Mouse (Mus musculus): ENCODE measurements at regions not wholly inside any gene's neighbourhood (a gene's known extent, or its start where the extent isn't known, plus 50 kb on each side); places are given as distances from the start of the nearest gene placed in this dataset.

GRCm38 (mm10) chr3:39248712-39249111, 362.0 kb downstream of the Fat4 start:
- DNase-seq, result no peak

DNA sequence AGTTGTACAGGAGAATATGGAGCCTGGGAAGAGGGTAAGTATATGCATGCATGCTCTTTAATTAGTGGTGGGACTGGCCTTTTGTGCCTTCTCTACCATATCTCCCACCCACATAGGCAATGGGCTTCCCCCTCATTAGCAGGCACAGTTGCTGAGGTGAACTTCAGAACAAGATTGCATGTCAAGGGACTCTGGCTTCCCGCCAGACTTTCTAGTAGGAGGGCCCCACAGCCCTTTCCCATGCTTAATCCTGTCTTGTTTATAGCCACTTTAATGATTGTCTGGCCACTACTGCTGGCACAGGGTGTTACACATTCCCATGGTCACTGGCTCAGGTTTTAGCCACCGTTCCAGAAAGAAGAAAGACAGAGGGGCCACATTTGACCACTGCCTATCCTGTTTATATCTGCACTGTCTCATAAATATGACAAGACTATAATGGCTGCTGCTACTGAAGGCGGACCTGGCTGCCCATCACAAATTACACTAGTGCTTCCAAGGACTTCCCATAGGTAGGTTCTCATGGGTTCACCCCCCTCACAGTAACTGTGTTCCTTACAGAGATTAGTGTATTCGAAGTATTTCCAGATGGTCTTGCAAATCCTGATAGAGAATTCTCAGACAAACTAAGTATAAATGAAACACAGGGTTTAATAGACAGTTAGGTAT, 362.6 kb downstream of the Fat4 start:
- no peak for DNase-seq

- no peak for DNase-seq
Observed at GRCm38 (mm10) chr3:39253076-39253475, 366.3 kb downstream of the Fat4 start.

DNA sequence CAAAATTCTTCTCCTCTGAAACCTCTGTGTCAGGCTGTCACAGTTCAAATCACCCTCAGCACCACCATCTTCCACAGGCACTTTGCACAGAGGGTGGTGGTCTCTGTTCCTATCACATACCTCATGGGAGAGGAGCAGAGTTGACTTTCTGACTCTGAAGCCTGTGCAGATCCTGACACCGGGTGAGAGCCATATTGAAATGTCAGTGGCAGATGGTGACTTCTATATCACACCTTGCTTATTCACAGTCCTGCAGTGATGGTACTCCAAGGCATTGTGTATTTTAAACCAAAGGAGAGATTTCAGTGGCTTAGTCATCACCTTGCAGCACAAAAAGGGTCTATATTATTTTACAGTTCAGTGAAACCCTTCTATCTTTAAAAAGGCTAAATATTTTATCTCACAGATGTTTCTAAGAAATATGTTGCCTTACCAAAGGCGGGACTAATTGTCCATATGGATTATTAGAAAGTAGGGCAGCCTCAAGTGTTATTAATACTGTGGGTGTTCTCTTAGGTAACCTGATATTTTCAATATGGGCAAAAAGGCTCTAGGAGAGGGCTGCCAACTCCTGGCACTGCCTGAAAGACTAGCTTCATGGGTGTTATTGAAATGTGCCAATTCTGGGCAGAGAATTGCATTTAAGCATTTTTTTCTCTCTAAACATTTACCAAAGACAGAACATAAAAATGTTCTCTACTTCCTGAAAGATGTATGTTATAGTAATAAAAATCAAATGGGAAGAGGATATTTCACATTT, 378.1 kb downstream of the Fat4 start:
- no peak for DNase-seq

GRCm38 (mm10) chr3:39265606-39266005, 378.9 kb downstream of the Fat4 start:
- DNase-seq, result no peak

- no peak for DNase-seq
Observed at GRCm38 (mm10) chr3:39269388-39269787, 382.6 kb downstream of the Fat4 start.

- DNase-seq, result no peak
Observed at GRCm38 (mm10) chr3:39272616-39273015, 385.9 kb downstream of the Fat4 start.

DNA sequence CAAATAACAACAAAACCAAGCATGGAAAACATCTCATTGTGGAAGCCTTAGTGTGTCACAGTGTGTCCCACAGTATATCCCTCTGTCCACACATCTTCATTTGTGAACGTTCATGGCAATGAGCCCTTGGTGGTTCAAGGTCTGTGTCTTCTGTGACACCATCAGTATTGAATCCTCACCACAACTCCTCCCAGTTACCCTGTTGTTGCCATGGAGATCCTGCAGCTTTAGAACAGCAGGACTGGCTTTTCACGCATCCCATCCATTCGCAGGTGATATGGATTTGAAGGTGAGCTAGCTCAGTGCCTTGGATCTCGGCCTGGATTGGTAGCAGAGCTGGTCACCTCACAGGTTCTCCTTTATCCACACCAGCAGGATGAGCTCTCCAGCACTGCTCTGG, 390.2 kb downstream of the Fat4 start:
- DNase-seq, result no peak

DNA sequence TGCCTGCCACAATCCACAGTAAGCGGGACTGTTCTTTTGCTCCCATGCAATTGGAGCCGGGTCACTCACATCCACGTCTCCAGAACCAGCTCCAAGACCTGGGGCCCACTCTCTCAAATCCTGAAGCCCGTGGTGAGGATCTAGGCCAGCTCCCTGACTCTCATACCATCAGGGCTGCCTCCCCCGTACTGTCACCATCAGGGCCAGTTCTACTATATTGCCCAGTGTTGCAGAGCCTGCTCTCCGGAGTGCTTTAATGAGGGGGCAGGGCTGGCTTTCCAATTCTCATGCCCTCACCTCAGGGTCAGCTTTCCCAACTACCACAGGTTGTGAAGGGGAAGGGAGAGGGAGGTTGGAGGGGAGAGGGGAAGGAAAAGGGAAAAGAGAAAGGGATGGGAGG, 390.6 kb downstream of the Fat4 start:
- DNase-seq, result no peak

DNA sequence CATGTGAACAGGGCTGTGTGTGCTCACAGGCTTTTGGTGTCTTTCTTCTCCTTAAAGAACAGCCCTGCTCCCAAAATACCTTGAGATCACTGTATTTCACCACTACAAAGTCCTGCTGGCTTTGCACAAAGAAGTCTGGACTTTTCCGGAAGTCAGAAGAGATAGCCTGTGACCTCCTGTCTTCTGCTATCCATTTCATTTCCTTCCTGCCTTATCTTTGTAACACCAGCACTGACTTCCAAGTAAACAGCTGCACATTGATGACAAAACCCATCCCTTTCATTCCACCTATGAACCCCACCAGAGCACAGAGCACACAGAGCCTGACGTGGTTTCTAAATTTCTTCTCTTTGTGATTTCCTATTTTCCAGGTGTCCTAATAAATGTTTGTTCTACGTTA, 408.5 kb downstream of the Fat4 start:
- no peak for DNase-seq

- DNase-seq, result no peak
Observed at GRCm38 (mm10) chr3:39296257-39296656, 409.5 kb downstream of the Fat4 start.

- no peak for DNase-seq
Observed at GRCm38 (mm10) chr3:39309487-39309886, 422.7 kb downstream of the Fat4 start.

DNA sequence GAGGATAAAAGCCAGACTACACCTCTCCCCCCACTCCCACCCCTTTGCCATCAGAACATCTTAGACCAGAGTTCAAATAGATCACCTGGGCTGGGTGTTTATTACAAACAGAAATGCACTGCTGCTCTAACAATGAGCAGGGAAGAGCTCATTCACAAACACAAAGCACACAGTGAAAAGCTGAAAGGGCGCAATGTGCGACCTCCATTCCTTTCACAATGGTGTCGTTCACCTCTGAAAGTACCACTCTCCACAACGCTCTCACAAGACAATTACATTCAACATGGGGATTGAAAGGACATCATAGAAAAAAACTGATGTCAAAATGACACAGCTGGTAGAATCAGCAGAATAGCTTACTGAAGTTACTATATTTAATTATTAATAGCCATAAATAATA, 426.8 kb downstream of the Fat4 start:
- DNase-seq, result no peak

GRCm38 (mm10) chr3:39320851-39321250, 434.1 kb downstream of the Fat4 start:
- DNase-seq, result no peak

DNA sequence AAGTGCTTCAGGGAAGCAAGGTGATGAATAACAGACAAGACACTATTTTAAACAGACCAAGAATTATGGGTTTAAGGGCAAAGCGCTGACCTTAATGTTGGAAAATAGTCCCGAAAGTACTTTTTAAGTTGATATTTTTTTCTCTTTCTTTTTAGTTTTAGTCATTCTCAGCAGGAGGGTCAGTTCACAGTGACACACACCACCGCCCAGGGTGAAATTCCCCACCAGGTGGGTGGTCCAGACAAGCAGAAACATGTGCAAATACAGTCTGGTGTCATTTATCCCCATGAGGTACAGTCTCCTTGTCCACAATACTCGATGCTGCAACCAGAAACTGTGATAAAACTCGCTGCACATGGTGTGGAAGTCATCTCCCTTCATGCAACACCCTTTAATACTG, 435.5 kb downstream of the Fat4 start:
- no peak for DNase-seq

GRCm38 (mm10) chr3:39335612-39336230, 449.0 kb downstream of the Fat4 start:
- no peak for DNase-seq

GRCm38 (mm10) chr3:39341161-39341687, 454.5 kb downstream of the Fat4 start:
- DNase-seq, result no peak

- DNase-seq, result no peak
Observed at GRCm38 (mm10) chr3:39344078-39344477, 457.3 kb downstream of the Fat4 start.

GRCm38 (mm10) chr3:39347578-39347977, 460.8 kb downstream of the Fat4 start:
- DNase-seq, result no peak

DNA sequence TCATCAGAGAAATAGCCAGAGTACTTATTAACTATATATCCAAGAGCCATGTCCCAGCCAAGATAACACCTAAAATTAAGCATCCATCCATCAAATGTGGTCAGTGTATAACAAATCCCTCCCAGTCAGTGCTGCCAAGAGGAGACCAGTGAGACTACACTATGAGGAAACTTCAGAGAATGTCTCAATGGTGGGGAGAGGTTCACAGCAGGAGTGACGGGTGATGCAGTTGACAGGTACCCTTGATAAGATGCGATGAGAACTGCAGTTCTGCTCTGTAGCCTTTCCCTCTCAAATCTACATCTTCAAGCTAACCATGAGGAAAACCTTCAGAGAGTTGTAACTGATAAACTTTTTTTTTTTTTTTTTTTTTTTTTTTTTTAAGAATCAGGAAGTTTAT, 470.3 kb downstream of the Fat4 start:
- no peak for DNase-seq

DNA sequence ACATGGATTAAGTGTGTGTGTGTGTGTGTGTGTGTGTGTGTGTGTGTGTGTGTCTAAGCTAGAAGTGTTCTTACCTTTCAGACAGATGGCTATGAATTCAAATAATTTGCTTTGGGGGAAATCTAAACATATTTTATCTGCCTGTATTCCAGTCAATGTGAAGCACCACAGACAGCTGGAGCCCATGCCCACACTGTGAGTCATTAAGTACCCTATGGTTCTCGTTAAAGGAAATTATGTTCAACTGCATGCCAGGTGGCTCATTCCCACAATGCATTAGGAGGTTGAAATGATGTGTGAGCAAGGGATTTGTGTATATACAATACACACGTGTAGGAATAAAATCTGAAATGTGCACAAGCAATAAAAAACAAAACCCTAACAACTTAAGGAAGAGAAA, 473.5 kb downstream of the Fat4 start:
- DNase-seq, result no peak

GRCm38 (mm10) chr3:39370926-39371325, 484.2 kb downstream of the Fat4 start:
- no peak for DNase-seq

GRCm38 (mm10) chr3:39372426-39372950, 485.7 kb downstream of the Fat4 start:
- DNase-seq, result no peak

DNA sequence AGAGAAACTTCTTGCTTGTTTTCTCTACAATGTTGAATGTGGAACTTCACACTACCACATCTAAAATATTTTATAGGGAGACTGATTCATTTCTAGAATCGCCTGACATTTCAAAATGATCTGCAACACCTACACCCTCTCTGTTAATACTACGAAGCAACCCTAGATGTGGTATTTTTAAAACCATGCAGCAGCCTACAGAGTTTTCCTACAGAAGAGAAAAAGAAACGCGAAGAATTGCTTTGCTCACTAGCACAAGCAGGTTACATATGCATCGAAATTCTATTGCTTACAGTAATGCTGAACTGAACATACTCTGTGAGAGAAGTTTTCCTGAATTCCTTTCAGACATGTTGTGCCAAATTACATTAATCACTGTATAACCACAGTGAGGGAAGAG, 488.7 kb downstream of the Fat4 start:
- no peak for DNase-seq
